Mouse (Mus musculus) left cerebral cortex, postnatal 25 days (tissue): Measurements from ENCODE around the gene Gm42417. TPM values are rescaled to one million over a fixed set of nuclear protein-coding genes. Genes with fewer than 3 reads are reported as not detected.

ENCODE experiments used
- DNase-seq, 2 experiments: peaks; one replicate each; pipeline ENCODE4 v3.0.0; 2022; ENCODE audit warnings: low spot score in 2 of 2, mixed read lengths in 1 of 2
- intact Hi-C: fragments of 180-260 bp; cut with DNase I; formaldehyde crosslinking; loops from one replicate; pipeline ENCODE4 v1.15.1; 2025
- total RNA-seq, 2 experiments: library from RNA; stranded (reverse); gene quantifications; 2 replicates each; pipeline ENCODE4 v1.2.3; 2021

Gene Gm42417
- total RNA-seq, 2 experiments from 2014 or later = not detected

GRCm38 (mm10) chr1:36567818-36568603 is 28.8 kb upstream of the Gm42417 start:
- intact Hi-C loops = no loop called here
- DNase-seq = no peak

- DNase-seq = no peak
- intact Hi-C loops = no loop called here
Observed at GRCm38 (mm10) chr1:36566425-36566824, 27.2 kb upstream of the Gm42417 start.

- intact Hi-C loops = no loop called here
- DNase-seq = no peak
Observed at GRCm38 (mm10) chr1:36564101-36564500, 24.9 kb upstream of the Gm42417 start.

- no peak for DNase-seq
- intact Hi-C loops = no loop called here
Observed at GRCm38 (mm10) chr1:36563632-36564031, 24.4 kb upstream of the Gm42417 start.

GRCm38 (mm10) chr1:36563197-36563596 is 24.0 kb upstream of the Gm42417 start:
- DNase-seq = no peak
- intact Hi-C loops = no loop called here

GRCm38 (mm10) chr1:36562388-36562787 is 23.2 kb upstream of the Gm42417 start:
- no peak for DNase-seq
- intact Hi-C loops = no loop called here

GRCm38 (mm10) chr1:36560903-36561302 is 21.7 kb upstream of the Gm42417 start:
- intact Hi-C loops = no loop called here
- no peak for DNase-seq

GRCm38 (mm10) chr1:36559888-36560287 is 20.7 kb upstream of the Gm42417 start:
- intact Hi-C loops = no loop called here

GRCm38 (mm10) chr1:36559256-36559655 is 20.0 kb upstream of the Gm42417 start:
- DNase-seq = no peak
- intact Hi-C loops = no loop called here

More at GRCm38 (mm10) chr1:36559888-36560287, 20.7 kb upstream of the Gm42417 start:
- no peak for DNase-seq

- intact Hi-C loops = no loop called here
Observed at GRCm38 (mm10) chr1:36558031-36558993, 19.1 kb upstream of the Gm42417 start, which contains the start of gene Sema4c. Sema4c (minus strand) TSS chr1:36558349.

GRCm38 (mm10) chr1:36557457-36558011 is 18.3 kb upstream of the Gm42417 start:
- intact Hi-C loops = loop anchor here (2.0 kb wide), 1 partner anchor 77 kb away; no protein-coding TSS in a partner anchor
- peak; percentile 67 to 69 for DNase-seq

More at GRCm38 (mm10) chr1:36558031-36558993, 19.1 kb upstream of the Gm42417 start, which contains the start of gene Sema4c:
- peak; percentile 75 for DNase-seq

- peak; percentile 92 for DNase-seq
- intact Hi-C loops = loop anchor here (2.0 kb wide), 1 partner anchor 78 kb away; no protein-coding TSS in a partner anchor
Observed at GRCm38 (mm10) chr1:36556553-36557456, 17.6 kb upstream of the Gm42417 start.

- no peak for DNase-seq
- intact Hi-C loops = loop anchor here (2.0 kb wide), 1 partner anchor 79 kb away; no protein-coding TSS in a partner anchor
Observed at GRCm38 (mm10) chr1:36555798-36556395, 16.7 kb upstream of the Gm42417 start.

GRCm38 (mm10) chr1:36554633-36555399 is 15.6 kb upstream of the Gm42417 start:
- intact Hi-C loops = no loop called here

GRCm38 (mm10) chr1:36552506-36552905 is 13.3 kb upstream of the Gm42417 start:
- intact Hi-C loops = no loop called here
- no peak for DNase-seq

More at GRCm38 (mm10) chr1:36554633-36555399, 15.6 kb upstream of the Gm42417 start:
- no peak for DNase-seq

GRCm38 (mm10) chr1:36551904-36552303 is 12.7 kb upstream of the Gm42417 start:
- DNase-seq = no peak
- intact Hi-C loops = no loop called here

- DNase-seq = no peak
- intact Hi-C loops = no loop called here
Observed at GRCm38 (mm10) chr1:36550075-36550863, 11.0 kb upstream of the Gm42417 start.
